Mouse (Mus musculus) common myeloid progenitor, adult 5-6 weeks (primary cell): ENCODE measurements around the gene Map2k5. TPM values are rescaled to one million over a fixed set of nuclear protein-coding genes. Genes with fewer than 3 reads are reported as not detected.

ENCODE experiments used
- ATAC-seq: replicated peaks from 2 replicates; pipeline ENCODE4 v1.8.0; 2016; ENCODE audit warnings: low read depth, mild to moderate bottlenecking, moderate TSS enrichment, inconsistent platforms; ENCODE audit not compliant: poor library complexity, severe bottlenecking
- total RNA-seq: library from RNA; stranded (forward); fragments of 200-1000, 187-1606 nt; gene quantifications from 2 replicates; pipeline ENCODE4 v1.2.3, GENCODE M21; 2017

The Map2k5 gene
- total RNA-seq, 1 experiment from 2014 or later: 20.7 TPM

- no peak for ATAC-seq
These were observed 229.0 kb downstream of the Map2k5 start, which contains the start of gene Skor1 for GRCm38 (mm10) chr9:63148410-63149371. Gene Skor1, minus strand, starts transcription at chr9:63148961.

DNA sequence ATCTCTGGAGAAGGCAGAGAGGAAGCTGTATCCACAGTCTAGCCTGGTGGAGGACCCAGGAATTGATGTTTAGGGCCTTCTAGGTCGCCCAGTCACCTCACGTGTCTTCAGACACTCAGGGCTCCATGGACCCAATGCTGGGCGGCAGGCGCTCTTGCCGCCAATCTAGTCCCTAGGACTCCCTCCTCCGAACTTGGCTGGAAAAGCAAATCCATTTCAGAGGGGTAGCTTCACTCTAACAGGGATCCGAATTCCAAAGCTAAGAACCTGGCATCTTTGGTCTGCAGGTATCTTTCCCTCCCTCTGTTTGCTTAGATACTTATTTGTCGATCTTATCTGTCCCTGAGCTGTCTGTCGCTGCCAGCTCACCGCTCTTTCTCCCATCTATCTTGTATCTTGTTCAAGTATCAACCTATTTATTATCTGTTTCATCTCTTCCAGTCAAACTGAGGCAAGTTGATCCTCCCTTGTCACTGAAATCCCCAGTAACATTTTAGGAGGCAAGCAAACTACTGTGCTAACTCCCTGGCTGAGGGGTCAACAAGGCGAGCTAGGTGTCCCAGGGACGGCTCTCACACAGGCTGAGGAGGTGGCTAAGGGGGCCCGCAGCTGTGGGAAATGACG, 229.8 kb downstream of the Map2k5 start:
- no peak for ATAC-seq

DNA sequence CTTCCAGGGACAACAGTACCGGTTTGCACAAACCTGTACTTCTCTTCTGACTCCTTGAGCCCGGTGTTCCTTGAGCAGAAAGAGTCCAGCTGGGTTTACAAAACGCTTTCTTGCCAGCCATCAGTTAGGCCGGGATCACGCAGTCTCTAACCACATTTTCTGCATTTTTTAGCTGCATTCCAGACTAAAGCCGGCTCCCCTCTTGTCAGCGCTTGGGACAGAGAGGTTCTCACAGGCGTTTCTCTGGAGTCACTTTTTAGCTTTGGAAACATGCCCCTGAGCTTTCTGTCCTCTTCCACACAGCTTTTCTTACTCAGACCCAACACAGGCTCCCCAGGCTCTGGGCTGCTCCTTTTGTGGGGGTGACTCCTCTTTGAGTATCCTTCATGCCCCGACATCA, 230.4 kb downstream of the Map2k5 start:
- no peak for ATAC-seq

GRCm38 (mm10) chr9:63146856-63147274, 230.8 kb downstream of the Map2k5 start:
- ATAC-seq: no peak

DNA sequence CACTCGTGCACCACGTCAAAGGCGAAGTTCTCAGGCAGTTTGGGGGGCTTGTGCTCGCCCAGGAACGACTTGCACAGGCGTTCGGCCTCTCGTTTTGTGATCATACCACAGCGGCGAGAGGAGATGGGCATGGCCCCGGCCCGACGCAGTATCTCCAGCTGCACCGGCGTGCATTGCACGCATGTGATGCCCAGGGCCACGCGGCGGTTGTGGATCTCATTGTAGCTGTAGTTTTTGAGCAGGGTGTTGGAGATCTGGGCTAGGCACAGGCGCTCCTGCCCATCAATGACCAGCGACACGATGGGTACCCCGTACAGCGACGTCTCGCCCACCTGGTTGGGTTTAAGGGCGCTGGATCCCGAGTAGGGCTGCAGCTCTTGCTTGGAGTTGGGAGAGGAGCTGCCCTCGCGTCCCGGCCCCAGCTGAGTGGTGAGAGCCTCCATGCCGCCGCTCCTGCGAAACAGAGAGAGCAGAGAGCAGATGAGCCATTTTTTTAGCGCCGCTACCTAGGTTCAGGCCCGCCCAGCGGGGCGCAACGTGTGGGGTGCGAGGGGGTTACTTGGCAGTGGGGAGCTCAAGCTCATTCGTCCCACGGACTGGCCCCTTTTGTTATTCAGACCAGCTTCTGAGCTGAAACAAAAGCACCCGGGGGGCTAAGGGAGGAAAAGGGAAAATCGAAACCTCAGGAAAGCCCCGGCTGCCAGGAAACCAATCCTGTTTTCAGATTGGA, 231.4 kb downstream of the Map2k5 start:
- ATAC-seq: no peak

DNA sequence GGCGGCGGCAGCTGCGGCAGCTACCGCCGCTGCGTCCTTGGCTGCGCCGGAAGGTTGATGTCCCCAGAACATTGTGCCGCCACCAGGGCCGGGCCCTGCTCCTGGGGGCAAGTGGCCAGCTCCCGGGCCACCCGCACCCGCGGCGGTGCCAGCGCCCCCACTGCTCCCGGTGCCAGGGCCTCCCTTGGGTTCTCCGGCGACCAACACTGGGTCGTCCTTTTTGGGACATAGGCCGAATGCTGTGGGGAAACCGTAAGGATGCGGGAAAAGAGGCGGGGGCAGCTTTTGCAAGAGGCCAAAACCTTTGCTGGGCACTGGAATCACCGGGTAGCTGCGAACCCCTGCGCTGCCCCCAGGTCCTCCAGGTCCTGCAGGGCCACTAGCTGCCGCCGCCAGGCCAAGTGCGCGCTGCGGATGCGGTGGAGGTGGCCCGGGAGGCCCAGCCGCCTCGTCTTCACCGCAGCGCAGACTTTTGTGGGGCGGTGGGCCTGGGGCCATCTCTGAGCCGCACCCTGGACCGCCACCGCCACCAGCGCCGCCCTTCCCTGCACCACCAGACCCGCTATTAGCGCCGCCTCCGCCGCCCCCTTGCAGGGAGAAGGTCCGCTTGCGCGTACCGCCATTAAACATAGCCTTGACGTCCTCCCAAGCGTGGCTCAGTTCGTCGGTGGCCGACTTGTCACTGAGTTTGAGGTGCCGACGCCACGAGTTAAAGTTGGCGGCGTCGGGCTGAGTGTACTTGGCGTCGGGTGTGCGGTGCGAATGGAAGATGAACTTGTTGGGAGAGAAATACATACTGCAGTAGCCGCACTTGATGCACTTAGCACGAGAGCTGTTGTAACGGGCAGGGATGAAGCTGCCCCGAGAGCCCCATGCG, 232.2 kb downstream of the Map2k5 start:
- ATAC-seq: no peak

DNA sequence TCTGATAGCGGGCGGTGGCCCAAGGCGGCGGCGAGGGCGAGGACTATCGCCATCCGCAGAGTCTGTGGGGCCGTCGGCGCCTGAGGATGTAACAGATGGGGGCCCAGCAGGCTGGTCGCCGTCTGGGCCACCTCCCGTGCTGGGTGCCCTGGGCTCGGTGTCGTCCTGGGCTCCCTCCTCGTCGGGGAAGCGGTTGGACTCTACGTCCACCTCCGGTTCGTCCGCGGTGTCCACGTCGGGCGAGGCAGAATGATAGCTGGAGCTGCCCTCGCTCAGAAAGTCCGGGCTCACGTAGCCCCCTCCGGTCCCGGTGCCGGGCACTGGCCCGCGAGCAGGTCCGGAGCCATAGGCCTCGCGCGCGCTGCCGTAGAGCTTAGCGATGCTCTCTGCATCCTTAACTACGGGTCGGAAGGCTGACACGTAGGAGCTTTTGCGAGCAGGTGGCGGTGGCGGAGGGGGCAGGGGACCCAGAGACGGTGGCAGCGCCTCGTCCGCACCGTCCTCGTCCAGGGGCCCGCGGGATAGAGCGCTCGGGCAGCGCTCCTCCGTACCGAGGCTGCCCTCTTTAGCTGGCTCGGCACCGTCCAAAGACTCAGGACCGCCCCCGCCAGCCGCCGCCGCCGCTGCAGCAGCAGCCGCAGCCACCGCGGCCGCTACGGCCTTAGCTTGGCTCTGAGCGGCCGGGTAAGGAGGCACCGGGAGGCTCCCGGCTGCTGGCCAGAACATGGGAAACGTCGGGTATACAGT, 233.0 kb downstream of the Map2k5 start:
- ATAC-seq: no peak

DNA sequence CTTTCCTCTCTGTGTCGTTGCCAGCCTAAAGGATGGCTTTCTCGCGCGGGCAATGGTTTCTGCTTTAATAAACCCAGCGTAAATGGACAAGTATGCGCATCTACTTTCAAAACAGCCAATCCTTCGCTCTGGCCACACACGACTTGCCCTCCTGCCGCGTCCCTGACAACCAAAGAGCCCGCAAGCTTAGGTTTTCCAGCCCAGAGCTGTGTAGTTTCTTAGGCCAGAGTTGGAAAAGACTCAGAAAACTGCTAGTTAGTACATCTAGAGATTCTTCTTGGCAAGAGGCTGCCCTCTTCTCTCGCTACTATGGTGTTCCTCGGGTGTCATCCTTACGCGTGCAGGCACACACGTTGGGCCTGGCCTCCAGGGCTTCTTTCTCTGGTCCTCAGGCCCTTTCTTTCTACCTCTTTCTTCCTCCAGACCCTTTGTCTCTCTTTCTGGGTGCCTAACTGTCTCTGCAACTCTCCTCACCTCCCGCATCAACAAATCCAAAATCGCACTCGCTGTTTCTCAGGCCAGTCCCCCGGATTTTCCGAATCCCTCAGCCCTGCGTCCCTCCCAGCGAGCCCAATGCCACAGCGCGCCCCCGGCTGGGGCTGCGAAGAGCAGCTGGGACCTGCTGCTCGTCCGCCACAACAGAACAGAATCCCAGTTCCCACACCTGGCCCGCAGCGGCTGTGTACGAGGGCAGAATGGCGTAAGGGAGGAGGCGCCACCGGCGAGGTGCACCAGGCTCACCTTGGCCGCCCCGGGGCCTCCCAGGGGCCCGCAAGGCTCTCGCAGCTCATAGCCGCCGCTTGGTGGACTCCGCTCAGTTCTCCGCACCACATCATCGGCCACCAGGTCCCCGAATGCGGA, 233.8 kb downstream of the Map2k5 start:
- no peak for ATAC-seq

- no peak for ATAC-seq
These were observed 234.5 kb downstream of the Map2k5 start for GRCm38 (mm10) chr9:63143227-63143626.

DNA sequence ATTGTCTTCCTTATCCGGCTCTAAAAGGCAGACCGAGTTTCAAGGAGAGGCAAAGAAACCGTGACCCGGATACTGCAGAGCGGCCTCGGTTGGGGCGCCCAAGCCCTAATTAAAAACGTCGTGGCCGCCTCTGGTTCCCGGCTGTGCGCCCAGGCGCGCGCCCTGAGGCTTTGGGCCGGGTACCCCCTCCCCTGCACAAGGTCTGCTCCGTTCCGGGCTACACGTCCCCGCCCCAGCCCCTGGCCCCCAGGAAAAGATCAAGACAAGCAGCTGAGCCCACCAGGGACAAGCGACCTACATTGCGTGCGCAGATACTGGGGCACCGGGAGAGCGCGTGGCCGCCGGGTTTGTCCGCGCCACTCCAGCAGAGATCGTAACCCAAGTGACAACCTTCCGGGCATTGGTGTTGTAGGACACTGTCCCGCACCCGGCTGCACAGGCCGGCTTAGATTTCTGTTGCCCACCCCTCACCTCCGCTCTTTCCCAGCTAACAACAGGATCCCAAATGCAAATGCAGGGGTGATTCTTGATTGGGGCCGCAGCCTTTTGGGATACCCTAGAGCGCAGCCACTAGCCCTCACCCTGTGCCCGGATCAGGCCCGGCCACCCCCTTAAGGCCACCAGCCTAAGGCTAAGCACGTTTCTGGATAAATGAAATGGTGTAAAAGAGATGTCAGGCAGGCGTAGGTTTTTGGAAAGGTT, 235.2 kb downstream of the Map2k5 start:
- no peak for ATAC-seq

- ATAC-seq: no peak
These were observed 235.9 kb downstream of the Map2k5 start for GRCm38 (mm10) chr9:63141641-63142334.

DNA sequence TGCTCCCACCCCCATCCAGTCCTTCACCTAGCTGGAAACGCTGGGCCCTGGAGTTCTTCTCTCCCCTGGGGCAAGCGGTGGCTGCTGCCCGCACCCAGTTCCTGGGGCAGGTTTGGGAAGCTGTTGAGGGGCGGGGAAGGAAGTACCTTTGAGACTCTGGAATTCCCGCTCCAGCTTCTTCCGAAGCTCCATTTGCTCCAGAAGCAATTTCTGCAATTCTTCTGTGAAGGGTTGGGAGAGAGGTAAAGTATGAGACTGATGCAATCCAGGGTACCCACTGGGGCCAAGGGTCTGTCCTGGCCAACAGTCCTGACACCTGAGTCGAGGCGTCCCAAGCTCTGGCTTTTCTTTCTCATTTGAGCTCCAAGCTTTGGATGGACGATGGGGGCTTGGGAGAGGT, 237.5 kb downstream of the Map2k5 start:
- no peak for ATAC-seq

DNA sequence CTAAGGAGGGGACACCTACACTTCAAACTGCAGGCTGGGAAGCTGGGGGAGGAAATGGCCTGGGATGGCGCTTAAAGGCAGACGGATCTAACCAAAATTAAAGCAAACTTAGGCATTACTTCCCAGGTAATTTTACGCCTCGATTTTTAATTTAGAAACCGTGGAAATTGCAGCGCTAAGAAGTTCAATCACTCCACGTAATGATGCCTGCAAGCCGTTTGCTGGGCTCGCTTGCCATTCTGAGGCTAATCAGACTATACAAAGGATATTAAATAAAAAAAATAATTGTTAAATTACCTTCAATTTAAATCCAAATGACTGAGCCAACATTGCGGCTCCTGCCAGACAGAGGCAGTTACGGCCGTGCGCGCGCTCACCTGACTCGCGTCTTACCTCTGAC, 238.0 kb downstream of the Map2k5 start:
- no peak for ATAC-seq

DNA sequence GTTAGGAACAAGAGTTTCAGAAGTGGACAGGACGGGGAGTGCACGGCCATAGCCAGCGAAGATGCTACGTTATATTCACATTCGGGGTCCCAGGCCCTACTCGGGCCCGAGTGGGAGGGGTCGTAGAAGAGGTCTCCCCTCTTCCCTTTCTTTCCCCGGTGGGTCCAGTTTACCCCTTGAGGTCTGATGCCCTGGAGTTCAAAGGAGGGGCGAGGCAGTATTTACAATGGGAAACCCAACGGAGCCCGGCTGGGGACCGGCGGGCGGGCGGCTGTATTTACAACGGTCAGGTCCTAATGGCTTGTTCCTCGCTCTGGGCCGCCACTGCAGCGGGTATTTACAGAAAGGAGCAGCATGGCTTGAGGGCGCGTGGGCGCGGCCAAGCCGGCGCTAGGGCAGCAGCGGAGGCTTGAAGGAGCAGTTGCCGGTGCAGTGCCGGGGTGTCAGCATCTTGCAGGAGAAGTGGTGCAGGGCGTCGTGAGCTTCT, 239.2 kb downstream of the Map2k5 start:
- ATAC-seq: no peak

DNA sequence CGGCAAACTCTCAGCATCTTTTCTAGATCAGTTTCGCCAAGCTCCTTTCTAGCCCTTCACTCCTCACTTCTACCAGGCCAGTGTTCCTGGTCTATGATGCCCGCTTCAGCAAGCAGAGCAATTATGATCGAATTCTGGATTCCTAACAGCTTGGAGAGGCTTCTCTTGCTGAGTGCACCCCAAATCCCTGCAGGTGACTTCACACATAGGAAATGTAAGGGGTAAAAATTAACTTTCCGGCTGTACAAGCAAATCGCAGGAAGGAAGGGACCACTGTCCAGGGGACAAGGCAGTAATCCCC, 240.1 kb downstream of the Map2k5 start:
- ATAC-seq: no peak

GRCm38 (mm10) chr9:63136756-63137614, 240.7 kb downstream of the Map2k5 start:
- no peak for ATAC-seq
